Mouse (Mus musculus) heart, embryonic 13.5 days (tissue): ENCODE results near the gene Adora3. TPM values are rescaled to one million over a fixed set of nuclear protein-coding genes. Genes with fewer than 3 reads are reported as not detected.
A peak's percentile ranks its signal among the peaks of the same experiment; 100 is the strongest.

Experiments
- ATAC-seq: fragments of 200-750 bp; cut with Nextera tagmentation; 2 replicates; pipeline ENCODE4 v1.8.0; 2017; ENCODE audit warnings: moderate TSS enrichment; ENCODE audit not compliant: insufficient number of reproducible peaks, low FRiP score, low TSS enrichment; ENCODE audit errors: extremely low read depth
- H3K27ac ChIP-seq: fragments of 300-500 bp; sonication (generic); replicated peaks from 2 replicates; pipeline ENCODE4 v1.5.1; 2015; ENCODE audit warnings: moderate library complexity, mild to moderate bottlenecking, inconsistent platforms
- H3K27me3 ChIP-seq: fragments of 300-500 bp; sonication (generic); replicated peaks from 2 replicates; pipeline ENCODE4 v1.6.1; 2015; ENCODE audit warnings: mild to moderate bottlenecking, inconsistent platforms
- H3K36me3 ChIP-seq: fragments of 300-500 bp; sonication (generic); 2 replicates; pipeline ENCODE4 v1.6.1; 2015; ENCODE audit warnings: mild to moderate bottlenecking, inconsistent platforms
- H3K4me1 ChIP-seq: fragments of 300-500 bp; sonication (generic); 2 replicates; pipeline ENCODE4 v1.6.1; 2015; ENCODE audit warnings: inconsistent platforms
- H3K4me2 ChIP-seq: fragments of 300-500 bp; sonication (generic); 2 replicates; pipeline ENCODE4 v1.6.1; 2015; ENCODE audit warnings: inconsistent platforms, mild to moderate bottlenecking, moderate library complexity
- H3K4me3 ChIP-seq: fragments of 300-500 bp; sonication (generic); 2 replicates; pipeline ENCODE4 v1.5.1; 2015; ENCODE audit warnings: moderate library complexity, mild to moderate bottlenecking, inconsistent platforms
- H3K9ac ChIP-seq: fragments of 300-500 bp; sonication (generic); 2 replicates; pipeline ENCODE4 v1.6.1; 2015; ENCODE audit warnings: inconsistent platforms, mild to moderate bottlenecking, moderate library complexity
- H3K9me3 ChIP-seq: fragments of 300-500 bp; sonication (generic); 2 replicates; pipeline ENCODE4 v1.6.1; 2016; ENCODE audit warnings: inconsistent platforms
- WGBS: fragments of 180-500 bp; shearing (Covaris S2); methylation state at CpG from one replicate; pipeline ENCODE4 v1.1.7; 2015; ENCODE audit warnings: mixed read lengths; 5-methylcytosine and 5-hydroxymethylcytosine counted together
- polyA plus RNA-seq: library from polyadenylated mRNA; unstranded; fragments of >200 nt; fragmentation: Nextera tagmentation; extraction: Ambion mirVana; gene quantifications from 2 replicates; pipeline ENCODE4 v1.2.1, GENCODE M21; 2015

The Adora3 gene
- polyA plus RNA-seq, 1 experiment from 2014 or later = 0.17 TPM

DNA sequence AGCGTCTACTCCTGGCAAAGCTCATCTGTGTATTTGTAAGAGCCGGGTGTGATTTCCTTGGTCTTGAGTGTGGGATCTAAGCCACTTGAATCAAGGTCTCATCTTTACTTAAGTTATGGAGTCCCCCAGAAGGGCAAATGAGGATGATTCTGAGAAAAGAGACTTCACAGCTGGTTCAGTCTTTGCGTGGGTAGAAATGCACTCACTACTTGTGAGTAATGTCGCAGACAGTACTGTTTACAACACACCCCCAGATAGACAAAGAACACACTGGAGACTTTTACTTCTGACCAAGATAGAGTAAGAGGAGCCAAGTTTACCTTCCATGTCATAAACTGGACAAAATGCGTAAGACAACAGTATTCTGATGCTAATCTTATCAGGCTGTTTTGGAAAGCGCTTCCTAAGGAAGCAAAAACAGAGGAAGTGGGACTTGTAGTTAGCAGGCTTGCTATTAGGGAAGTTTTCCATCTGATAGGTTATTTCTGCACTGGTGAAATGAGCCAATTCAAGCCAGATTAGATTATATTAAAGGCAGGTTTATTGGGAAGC, 6.7 kb downstream of the Adora3 start:
- Histone ChIP-seq H3K9me3 (no peaks in the 10 kb centered on the region), H3K9ac (no peak overlapping the region), H3K4me1 (peaks cover 27% of the 10 kb centered on the region), H3K4me2 (no peak overlapping the region), H3K4me3 (no peak overlapping the region), H3K27me3 (peaks cover 31% of the 10 kb centered on the region; the same call in 1 of the 2 replicates), H3K27ac (no peak overlapping the region), H3K36me3 (no peaks in the 10 kb centered on the region)
- ATAC-seq = no peak
- 75% methylated on average over 6 of the region's 6 CpGs for WGBS

DNA sequence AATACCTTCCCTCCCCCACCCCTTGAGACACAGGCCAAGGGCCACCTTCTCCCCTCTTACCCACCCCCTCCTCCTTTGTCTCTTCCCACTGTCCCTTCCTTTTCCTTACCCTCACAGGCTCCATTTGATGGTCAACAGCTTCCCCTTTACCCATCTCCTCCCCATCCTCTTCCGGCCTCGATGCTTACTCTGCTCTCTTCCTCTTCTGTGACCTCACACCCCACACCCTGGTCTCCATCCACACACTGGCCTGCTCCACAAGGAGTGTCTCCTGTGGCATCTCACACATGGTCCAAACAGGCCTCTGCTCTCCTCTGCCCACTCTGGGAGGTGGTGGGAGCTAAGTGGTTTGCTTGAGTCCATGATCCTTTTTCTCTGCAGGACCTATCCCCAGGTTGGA, 7.3 kb downstream of the Adora3 start:
- Histone ChIP-seq H3K27me3 (peaks cover 31% of the 10 kb centered on the region; the same call in 1 of the 2 replicates), H3K4me2 (no peak overlapping the region), H3K27ac (no peak overlapping the region), H3K9ac (no peak overlapping the region), H3K4me3 (no peak overlapping the region), H3K4me1 (peaks cover 21% of the 10 kb centered on the region), H3K36me3 (no peaks in the 10 kb centered on the region), H3K9me3 (no peaks in the 10 kb centered on the region)
- no peak for ATAC-seq
- WGBS = 87% methylated on average over 2 of the region's 2 CpGs

DNA sequence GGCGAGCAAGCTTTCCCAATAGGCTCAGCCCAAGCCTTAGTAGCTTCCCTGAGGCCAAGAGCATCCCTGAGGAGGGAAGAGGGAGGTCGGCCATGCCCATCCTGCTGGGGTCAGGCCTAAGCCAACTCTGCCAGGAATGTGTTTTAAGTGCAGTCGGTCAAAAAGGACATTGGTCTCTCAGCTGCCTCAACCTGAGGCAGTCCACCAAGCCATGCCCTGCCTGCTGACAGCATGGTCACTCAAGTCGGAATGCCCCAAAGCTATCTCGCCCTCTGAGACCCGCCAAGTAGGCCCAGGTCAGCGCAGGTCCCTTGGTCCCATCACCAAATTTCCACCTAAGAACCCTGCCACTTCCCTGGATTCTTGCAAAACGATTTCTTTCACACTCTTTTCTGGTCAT, 8.1 kb downstream of the Adora3 start:
- no peak for ATAC-seq
- Histone ChIP-seq H3K27me3 (peaks cover 31% of the 10 kb centered on the region; the same call in 1 of the 2 replicates), H3K4me3 (no peak overlapping the region), H3K27ac (no peak overlapping the region), H3K36me3 (no peaks in the 10 kb centered on the region), H3K9ac (no peak overlapping the region), H3K4me2 (no peak overlapping the region), H3K9me3 (no peaks in the 10 kb centered on the region), H3K4me1 (peaks cover 20% of the 10 kb centered on the region)
- 79% methylated on average over 8 of the region's 8 CpGs for WGBS

DNA sequence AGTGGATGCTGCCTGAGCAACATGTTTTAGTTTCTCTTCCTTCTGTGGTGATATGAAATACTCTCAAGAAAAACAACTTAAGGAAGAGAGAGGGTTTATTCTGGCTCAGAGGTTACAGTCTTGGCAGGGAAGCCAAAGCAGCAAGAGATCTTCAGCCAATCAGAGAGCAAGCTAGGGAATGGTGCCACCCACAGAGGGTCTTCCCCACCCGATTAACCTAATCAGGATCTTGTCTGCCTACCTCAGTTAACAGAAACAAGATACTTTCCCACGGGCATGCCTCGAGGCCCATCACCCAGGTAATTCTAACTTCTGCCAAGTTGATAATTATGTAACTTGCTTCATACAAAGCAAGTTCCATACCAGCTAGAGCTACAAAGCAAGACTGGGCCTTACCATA, 9.8 kb downstream of the Adora3 start:
- H3K4me1 ChIP-seq = peaks cover 20% of the 10 kb centered on the region
- H3K9me3 ChIP-seq = no peaks in the 10 kb centered on the region
- no peak overlapping the region for H3K9ac ChIP-seq
- WGBS = 30% methylated on average over 3 of the region's 3 CpGs
- no peak overlapping the region for H3K27ac ChIP-seq
- H3K27me3 ChIP-seq = peaks cover 31% of the 10 kb centered on the region; the same call in 1 of the 2 replicates
- H3K4me2 ChIP-seq = no peak overlapping the region
- no peak overlapping the region for H3K4me3 ChIP-seq
- no peaks in the 10 kb centered on the region for H3K36me3 ChIP-seq
- ATAC-seq = no peak

DNA sequence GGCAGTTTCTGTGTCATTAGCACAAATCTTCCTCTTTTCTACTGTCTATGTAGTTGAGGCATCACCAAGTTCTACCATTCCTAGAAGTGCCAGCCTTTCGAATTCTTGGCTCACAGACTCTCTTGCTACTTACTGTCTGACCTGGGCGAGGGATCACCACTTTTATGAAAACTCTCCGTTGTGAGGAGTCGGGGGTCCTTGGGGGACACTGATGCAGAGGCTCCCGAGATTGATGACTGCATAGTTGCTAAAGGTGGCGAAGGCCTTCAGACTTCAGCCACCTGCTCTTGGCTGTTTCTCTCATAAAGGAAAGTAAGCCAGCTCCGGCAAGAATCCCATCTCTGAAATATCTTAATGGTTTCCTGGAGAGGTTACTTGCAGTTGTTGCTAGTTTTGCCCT, 11.4 kb downstream of the Adora3 start:
- H3K9ac ChIP-seq = no peak overlapping the region
- no peaks in the 10 kb centered on the region for H3K9me3 ChIP-seq
- ATAC-seq = no peak
- H3K4me3 ChIP-seq = no peak overlapping the region
- peaks cover 8% of the 10 kb centered on the region; the same call in 1 of the 2 replicates for H3K4me1 ChIP-seq
- H3K36me3 ChIP-seq = no peaks in the 10 kb centered on the region
- 83% methylated on average over 7 of the region's 7 CpGs for WGBS
- H3K4me2 ChIP-seq = no peak overlapping the region
- H3K27ac ChIP-seq = no peak overlapping the region
- H3K27me3 ChIP-seq = peaks cover 26% of the 10 kb centered on the region; the same call in 1 of the 2 replicates

DNA sequence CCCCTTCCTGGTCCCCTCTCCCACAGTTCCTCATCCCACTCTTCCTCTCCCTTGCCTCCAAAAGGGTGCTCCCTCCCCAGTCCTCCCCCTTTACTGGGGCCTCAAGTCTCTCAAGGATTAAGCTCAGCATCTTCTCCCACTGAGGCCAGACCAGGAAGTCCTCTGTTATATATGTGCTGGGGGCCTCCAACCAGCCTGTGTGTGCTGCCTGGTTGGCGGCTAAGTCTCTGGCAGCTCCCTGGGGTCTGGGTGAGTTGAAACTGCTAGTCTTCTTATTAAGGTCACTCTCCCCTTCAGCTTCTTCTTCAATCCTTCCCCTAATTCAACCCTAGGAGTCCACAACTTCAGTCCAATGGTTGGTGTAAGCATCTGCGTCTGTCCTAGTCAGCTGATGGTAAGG, 12.5 kb downstream of the Adora3 start:
- ATAC-seq = no peak
- H3K27me3 ChIP-seq = 0 out of 2 replicates have a peak, but pooled peaks cover 19% of the 10 kb centered on the region
- no peaks in the 10 kb centered on the region for H3K36me3 ChIP-seq
- peaks cover 3% of the 10 kb centered on the region; the same call in 1 of the 2 replicates for H3K4me1 ChIP-seq
- no peak overlapping the region for H3K27ac ChIP-seq
- no peak overlapping the region for H3K4me2 ChIP-seq
- H3K4me3 ChIP-seq = no peak overlapping the region
- no peak overlapping the region for H3K9ac ChIP-seq
- 75% methylated on average over 2 of the region's 2 CpGs for WGBS
- H3K9me3 ChIP-seq = no peaks in the 10 kb centered on the region

DNA sequence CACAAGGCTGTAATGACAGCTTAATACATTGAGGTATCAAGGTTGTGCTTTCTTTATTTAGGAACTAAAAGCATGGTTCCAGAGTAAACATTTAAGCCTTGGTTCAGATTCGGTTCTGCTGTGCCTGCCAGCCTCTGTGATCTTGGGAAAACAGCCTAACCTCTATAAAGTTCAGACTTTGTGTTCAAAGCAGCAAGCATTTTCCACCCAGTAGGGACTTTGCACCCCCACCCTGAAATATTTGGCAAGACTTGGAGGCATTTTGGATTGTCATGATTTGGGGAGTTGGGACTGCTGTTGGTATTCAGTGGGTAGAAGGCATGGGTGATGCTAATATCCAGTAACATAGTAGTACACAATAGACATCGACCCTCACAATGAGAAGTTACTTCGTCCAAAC, 18.3 kb downstream of the Adora3 start:
- Histone ChIP-seq H3K4me2 (no peak overlapping the region), H3K9me3 (no peaks in the 10 kb centered on the region), H3K27ac (no peak overlapping the region), H3K36me3 (no peaks in the 10 kb centered on the region), H3K4me3 (no peak overlapping the region), H3K4me1 (peaks cover 43% of the 10 kb centered on the region), H3K27me3 (no peaks in the 10 kb centered on the region), H3K9ac (no peak overlapping the region)
- no peak for ATAC-seq
- WGBS = 74% methylated on average over 3 of the region's 3 CpGs

DNA sequence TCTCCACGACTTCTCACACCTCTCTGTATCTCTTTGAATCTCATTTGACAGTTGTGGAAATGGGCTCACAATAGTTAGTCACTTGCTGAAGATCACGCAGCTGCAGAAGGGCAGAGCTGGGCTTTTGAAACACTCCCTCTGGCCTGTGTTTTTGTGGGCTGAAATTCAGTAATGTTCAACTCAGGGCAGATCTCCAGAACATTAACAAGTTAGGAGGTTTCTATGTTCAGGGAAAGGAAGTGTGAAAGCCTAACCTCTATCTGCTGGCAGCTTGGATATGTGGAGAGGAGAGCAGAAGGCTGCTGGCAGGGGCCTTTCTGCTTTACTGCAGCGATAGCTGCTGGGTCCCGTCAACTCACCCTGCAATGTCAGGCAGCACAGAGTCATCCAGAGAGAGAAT, 19.6 kb downstream of the Adora3 start:
- H3K36me3 ChIP-seq = no peaks in the 10 kb centered on the region
- H3K27me3 ChIP-seq = no peaks in the 10 kb centered on the region
- H3K4me3 ChIP-seq = no peak overlapping the region
- no peak overlapping the region for H3K4me2 ChIP-seq
- H3K27ac ChIP-seq = no peak overlapping the region
- no peaks in the 10 kb centered on the region for H3K9me3 ChIP-seq
- H3K4me1 ChIP-seq = peaks cover 56% of the 10 kb centered on the region
- no peak overlapping the region for H3K9ac ChIP-seq
- WGBS = 48% methylated on average over 4 of the region's 4 CpGs
- ATAC-seq = no peak

DNA sequence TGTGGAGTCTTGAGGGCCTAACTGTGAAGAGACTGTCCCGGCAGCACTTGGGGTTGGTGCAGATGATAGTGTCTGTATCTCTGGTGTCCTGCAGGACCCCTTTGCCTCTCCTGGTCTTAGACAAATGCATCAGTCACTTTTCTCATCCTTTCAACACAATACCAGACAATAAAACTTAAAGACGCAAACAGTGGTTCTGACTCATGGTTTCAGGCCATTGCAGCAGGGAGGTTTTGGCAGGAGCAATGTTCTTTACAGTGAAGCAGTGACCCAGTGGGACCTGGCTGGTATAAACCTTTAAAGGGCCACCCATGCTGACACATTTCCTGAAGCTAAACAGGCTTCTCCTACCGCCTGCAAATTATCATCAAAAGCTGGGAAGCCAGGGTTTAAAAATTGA, 20.5 kb downstream of the Adora3 start:
- Histone ChIP-seq H3K4me2 (no peak overlapping the region), H3K9me3 (no peaks in the 10 kb centered on the region), H3K27me3 (0 out of 2 replicates have a peak, but pooled peaks cover under 1% of the 10 kb centered on the region), H3K36me3 (no peaks in the 10 kb centered on the region), H3K4me3 (no peak overlapping the region), H3K27ac (peak overlapping the region; percentile 36; the same call in 1 of the 2 replicates), H3K4me1 (peaks cover 60% of the 10 kb centered on the region), H3K9ac (no peak overlapping the region)
- 61% methylated on average over 3 of the region's 3 CpGs for WGBS
- no peak for ATAC-seq

DNA sequence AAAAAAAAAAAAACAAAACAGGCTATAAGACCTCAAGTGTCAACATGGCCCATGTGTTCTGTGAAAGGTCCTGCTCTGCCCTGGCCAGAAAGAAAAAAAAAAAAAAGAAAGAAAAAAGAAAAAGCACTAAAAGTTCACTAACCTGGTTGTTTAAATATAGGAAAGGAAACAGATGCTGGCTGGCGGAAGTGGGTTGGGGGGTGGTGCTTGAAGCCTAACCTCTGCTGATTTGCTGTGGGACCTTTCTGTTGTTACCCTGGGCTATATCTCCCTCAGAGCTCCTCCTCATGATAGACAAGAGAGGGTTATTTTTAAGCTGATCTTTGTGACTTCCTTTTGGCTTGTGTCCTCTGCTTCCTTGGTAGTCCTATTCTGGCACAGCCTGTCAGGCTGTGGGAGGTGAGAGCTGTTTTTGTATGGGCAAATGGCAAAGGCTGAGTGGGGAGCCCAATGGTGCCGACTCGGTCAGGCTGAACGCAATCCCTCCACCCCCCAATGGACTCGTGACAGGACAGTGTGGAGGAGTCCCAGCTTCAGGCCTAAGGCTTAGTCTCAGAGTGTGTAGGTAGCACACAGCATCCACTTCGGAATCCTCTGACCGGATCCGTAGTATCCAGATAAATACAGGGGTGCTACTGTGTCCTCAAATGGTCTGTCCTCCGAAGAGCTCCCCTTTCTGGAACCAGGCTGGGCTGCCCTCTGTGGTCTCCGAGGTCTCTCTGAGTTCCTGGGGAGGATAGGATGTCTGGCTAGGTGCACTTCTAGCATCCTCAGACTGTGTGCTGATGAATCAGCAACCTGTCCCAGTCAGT, 21.3 kb downstream of the Adora3 start:
- Histone ChIP-seq H3K36me3 (no peaks in the 10 kb centered on the region), H3K4me2 (peak overlapping the region; percentile 9; the same call in 1 of the 2 replicates), H3K27ac (peak overlapping the region; percentile 36), H3K4me1 (peaks cover 60% of the 10 kb centered on the region), H3K9me3 (no peaks in the 10 kb centered on the region), H3K9ac (no peak overlapping the region), H3K27me3 (0 out of 2 replicates have a peak, but pooled peaks cover 4% of the 10 kb centered on the region), H3K4me3 (no peak overlapping the region)
- no peak for ATAC-seq
- WGBS = 63% methylated on average over 10 of the region's 10 CpGs

DNA sequence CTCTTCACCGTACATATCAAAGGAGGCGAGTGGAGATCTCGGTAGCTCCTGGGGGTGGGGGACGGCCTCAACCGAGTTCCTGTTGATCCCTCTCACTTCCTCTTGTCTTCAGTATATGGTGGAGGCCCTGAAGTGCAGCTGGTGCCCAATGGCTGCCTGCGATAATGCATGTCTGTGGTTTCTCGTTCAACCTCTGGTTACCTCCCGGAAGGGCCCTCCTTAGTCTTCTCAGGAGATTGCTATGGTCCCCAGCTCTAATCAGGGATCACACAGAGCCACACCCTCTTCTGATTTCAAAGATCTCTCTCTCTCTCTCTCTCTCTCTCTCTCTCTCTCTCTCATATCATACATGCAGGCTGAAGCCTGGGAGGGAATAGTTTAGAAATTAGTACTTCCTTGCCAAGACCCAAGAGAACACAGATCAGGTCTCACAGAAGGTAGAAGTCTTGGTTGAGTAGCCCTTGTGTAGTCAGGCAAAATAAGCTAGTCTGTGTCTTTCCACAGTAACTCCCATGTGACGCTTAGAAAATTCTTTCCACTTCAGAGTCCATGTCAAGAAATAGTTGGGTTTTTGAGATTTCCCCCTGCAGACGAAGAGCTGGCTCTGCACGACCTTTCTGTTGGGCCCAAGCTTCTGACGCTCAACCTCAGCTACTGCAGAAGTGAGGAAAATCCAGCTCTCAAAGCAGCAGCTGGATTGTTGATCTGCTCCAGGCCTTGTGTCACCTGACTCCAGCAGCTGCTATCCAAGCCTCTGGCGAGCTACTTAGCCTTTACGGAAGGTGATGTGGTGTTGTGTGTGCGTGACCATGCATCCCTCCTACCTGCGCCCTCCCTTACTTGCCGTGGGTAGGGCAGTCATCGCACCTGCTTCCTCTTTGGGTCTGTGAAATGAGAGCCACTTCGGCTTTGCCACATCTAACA, 22.2 kb downstream of the Adora3 start:
- WGBS = 68% methylated on average over 19 of the region's 19 CpGs
- peak overlapping the region; percentile 9; the same call in 1 of the 2 replicates for H3K4me2 ChIP-seq

More for the DNA sequence above, 22.2 kb downstream of the Adora3 start:
- no peak overlapping the region for H3K4me3 ChIP-seq
- H3K27me3 ChIP-seq = 0 out of 2 replicates have a peak, but pooled peaks cover 4% of the 10 kb centered on the region
- H3K36me3 ChIP-seq = no peaks in the 10 kb centered on the region
- H3K27ac ChIP-seq = peak overlapping the region; percentile 36; the same call in 1 of the 2 replicates
- H3K9me3 ChIP-seq = no peaks in the 10 kb centered on the region
- peaks cover 60% of the 10 kb centered on the region for H3K4me1 ChIP-seq
- no peak overlapping the region for H3K9ac ChIP-seq
- no peak for ATAC-seq
